Mouse (Mus musculus) spleen, postnatal 36 days (tissue): Measurements from ENCODE around the gene Exoc4.

Experiments
- DNase-seq, 2 experiments: peaks; one replicate each; pipeline ENCODE4 v3.0.0; 2022; ENCODE audit warnings: low spot score in 2 of 2, mixed read lengths in 1 of 2

Gene Exoc4

GRCm38 (mm10) chr6:33930087-33930945 is 681.4 kb downstream of the Exoc4 start:
- DNase-seq: no peak

- DNase-seq: no peak
Observed at GRCm38 (mm10) chr6:33937906-33938305, 689.0 kb downstream of the Exoc4 start.

GRCm38 (mm10) chr6:33939169-33939568 is 690.3 kb downstream of the Exoc4 start:
- DNase-seq: no peak

GRCm38 (mm10) chr6:33946911-33947489 is 698.1 kb downstream of the Exoc4 start:
- no peak for DNase-seq

GRCm38 (mm10) chr6:33950113-33950512 is 701.2 kb downstream of the Exoc4 start:
- no peak for DNase-seq

GRCm38 (mm10) chr6:33955469-33955868 is 706.6 kb downstream of the Exoc4 start:
- no peak for DNase-seq

GRCm38 (mm10) chr6:33958281-33958680 is 709.4 kb downstream of the Exoc4 start:
- DNase-seq: no peak

GRCm38 (mm10) chr6:33960766-33961165 is 711.9 kb downstream of the Exoc4 start:
- no peak for DNase-seq

- DNase-seq: no peak
Observed at GRCm38 (mm10) chr6:33963092-33963491, 714.2 kb downstream of the Exoc4 start.

GRCm38 (mm10) chr6:33965571-33965970 is 716.7 kb downstream of the Exoc4 start:
- DNase-seq: no peak

GRCm38 (mm10) chr6:33968746-33969145 is 719.9 kb downstream of the Exoc4 start:
- DNase-seq: no peak

- no peak for DNase-seq
Observed at GRCm38 (mm10) chr6:33972801-33973200, 723.9 kb downstream of the Exoc4 start.

- no peak for DNase-seq
Observed at GRCm38 (mm10) chr6:33976576-33976975, 727.7 kb downstream of the Exoc4 start.

GRCm38 (mm10) chr6:33977448-33977847 is 728.6 kb downstream of the Exoc4 start:
- DNase-seq: no peak

GRCm38 (mm10) chr6:33977880-33978279 is 729.0 kb downstream of the Exoc4 start:
- no peak for DNase-seq

- DNase-seq: peak in 1 of 2 experiments; percentile 9
Observed at GRCm38 (mm10) chr6:33982709-33983108, 733.8 kb downstream of the Exoc4 start.

GRCm38 (mm10) chr6:33987132-33987531 is 738.2 kb downstream of the Exoc4 start:
- DNase-seq: no peak

GRCm38 (mm10) chr6:33992213-33993034 is 743.5 kb downstream of the Exoc4 start:
- DNase-seq: no peak

- no peak for DNase-seq
Observed at GRCm38 (mm10) chr6:33993842-33994241, 745.0 kb downstream of the Exoc4 start.

GRCm38 (mm10) chr6:33998590-33998989 is 749.7 kb downstream of the Exoc4 start:
- no peak for DNase-seq

GRCm38 (mm10) chr6:33999530-33999929 is 750.6 kb downstream of the Exoc4 start:
- no peak for DNase-seq

GRCm38 (mm10) chr6:34000644-34001043 is 751.8 kb downstream of the Exoc4 start:
- DNase-seq: no peak
